Mouse (Mus musculus) right cerebral cortex, postnatal 10 days (tissue): ENCODE measurements around the gene Pard3b.

Experiments used
- DNase-seq, 2 experiments: peaks; one replicate each; pipeline ENCODE4 v3.0.0; 2021; ENCODE audit warnings: low spot score in 2 of 2

Pard3b gene

DNA sequence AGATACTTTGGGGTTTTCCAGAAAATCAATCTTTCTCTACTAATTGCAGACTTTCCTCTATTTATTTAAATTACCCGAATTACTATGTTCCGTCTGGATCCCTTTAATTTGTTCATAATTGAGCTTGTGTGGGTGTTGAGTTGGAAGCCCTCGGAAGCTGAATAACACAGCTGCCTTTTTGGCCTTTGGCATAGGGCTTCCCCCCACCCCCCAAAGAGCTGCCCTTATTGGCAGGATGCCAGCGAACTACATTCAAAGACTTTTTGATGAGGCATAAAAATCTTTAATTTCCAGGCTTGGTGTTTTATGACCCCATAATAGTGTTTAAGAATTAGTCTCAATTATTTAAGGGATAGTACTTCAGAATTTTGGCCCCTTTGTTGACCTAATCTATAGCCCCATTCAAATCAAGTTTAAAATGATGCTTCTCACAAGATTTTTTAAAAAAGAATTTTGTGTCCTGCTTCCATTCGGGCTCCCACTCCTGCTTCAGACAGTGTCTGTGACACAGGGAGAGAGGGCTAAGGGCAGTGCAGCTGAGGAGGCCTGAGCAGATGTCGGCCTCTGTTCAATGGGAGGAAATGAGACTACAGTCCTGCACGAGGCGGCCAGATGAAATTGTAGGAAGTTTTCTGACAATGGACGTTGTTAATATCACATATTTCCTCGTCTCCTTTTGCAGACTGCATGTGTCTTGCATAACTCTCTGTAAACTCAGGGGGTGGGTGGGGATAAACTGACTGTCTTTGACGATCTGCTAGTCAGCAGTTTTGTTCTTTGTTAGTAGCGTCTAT, 605.8 kb downstream of the Pard3b start:
- DNase-seq: peak in 1 of 2 experiments; percentile 32

GRCm38 (mm10) chr1:62252432-62252831, 613.8 kb downstream of the Pard3b start:
- DNase-seq: no peak

- no peak for DNase-seq
Measured at GRCm38 (mm10) chr1:62254316-62254715, 615.7 kb downstream of the Pard3b start.

GRCm38 (mm10) chr1:62254888-62255287, 616.3 kb downstream of the Pard3b start:
- no peak for DNase-seq

DNA sequence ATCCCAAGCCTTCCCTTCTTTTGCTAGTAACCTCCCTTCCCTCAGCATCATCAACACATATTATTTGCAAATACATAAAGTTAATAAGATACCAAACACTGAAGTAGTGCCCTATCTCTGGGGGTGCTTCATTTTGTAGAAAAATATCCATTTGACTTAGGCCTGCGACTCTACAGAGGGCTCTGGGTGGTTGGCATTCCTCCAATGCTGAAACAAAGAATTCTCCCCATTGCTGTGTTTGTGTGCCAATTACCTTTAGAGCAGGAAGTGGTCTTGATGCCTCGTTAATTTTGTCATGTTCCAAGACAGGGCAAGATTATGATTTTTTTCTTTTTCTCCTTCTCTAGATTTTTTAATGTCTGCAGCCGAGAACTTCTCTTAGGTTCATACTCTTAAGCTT, 637.8 kb downstream of the Pard3b start:
- no peak for DNase-seq

- DNase-seq: no peak
Measured at GRCm38 (mm10) chr1:62278586-62278985, 640.0 kb downstream of the Pard3b start.

DNA sequence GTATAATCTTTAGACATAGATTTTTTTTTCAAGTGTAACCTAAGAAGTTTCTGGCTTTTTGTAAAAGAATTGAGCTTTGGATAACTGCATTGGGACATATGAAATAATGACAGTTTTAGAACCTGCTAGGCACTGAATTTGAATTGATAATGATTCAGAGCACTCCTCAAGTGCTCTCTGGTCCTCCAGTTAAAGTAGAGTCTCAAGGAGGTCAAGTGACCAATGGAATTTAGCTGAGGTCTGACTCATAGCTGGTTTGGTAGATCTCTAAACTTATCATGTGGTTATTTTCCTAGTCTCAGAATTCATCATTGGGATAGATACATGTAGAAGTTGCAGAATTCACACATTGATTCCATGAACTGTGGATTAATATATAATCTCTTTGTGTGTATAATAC, 642.0 kb downstream of the Pard3b start:
- no peak for DNase-seq

GRCm38 (mm10) chr1:62282835-62283234, 644.2 kb downstream of the Pard3b start:
- no peak for DNase-seq

GRCm38 (mm10) chr1:62283624-62284023, 645.0 kb downstream of the Pard3b start:
- DNase-seq: no peak

- no peak for DNase-seq
Measured at GRCm38 (mm10) chr1:62309376-62309775, 670.8 kb downstream of the Pard3b start.

DNA sequence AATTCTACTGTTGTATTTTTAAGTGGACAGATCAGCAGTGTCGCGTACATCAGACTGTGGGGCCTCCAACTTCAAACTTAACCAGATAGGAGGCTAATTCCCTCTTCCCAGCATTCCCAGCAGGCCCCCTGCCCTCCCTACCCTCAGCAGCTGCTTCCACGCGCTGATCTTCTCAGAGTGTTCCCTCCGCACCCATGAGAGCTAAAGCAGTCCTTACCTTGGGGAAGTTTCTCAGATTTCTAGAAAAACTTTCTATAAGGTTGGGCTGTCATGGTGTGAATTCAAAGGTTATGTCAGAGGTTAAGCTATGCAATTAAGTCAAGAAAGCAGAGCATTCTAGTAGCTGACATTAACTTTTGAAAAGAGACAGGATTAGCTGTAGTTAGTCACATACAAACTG, 686.6 kb downstream of the Pard3b start:
- DNase-seq: no peak

DNA sequence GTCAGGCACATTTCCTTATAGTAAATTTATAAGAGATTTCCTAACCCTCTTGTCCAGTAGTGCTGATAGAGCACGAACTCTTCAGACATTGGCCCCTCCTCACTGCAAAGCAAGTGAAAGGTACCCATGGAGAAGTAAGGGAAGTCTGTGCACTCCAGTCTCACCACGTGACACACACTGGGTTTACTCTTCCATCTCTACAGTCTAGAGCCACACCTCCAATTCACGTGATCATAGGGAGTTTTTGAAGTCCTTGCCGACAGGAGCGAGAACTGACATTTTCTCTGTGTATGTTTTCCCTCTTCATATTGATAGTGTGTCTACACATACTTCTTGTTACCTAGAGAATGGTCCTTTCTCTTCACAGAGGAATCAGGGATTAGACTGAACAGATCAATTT, 689.1 kb downstream of the Pard3b start:
- no peak for DNase-seq

GRCm38 (mm10) chr1:62328808-62329207, 690.2 kb downstream of the Pard3b start:
- DNase-seq: no peak

DNA sequence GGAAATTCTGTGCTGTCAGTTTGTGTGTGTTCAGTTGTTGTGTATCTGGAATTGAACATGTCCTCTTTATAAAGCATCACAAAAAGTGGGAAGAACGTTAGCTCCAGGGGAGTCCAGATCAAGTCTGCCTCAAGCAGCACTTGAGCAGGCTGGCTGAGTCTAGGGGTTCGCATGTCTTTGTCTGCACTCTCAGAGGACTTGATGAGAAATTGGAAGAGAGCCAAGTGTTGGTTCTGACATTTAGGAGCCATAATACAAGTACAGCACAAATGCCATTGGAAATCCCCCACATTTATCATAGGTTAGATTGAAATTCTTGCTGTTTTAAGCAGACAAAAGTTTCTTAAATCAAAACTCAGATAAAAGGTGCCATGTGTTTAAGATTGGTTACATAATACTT, 694.4 kb downstream of the Pard3b start:
- no peak for DNase-seq

DNA sequence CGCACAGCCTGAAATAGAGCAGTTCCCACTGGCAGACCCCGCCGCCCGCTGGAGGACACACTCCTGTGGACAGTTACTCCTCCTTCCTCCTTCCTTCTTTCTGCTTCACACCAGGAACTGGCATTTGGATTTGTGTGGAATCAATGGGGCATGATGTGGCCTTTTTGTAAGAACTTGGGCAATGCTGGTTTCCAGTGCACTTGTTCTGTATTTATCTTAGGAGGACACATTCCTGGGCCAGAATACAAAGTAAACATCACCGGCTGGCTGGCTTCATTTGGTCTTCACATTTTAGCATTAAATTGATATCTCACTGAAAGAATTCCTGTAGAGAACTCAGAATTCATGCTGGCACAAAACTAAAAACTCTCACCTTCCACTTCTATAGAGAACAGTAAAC, 695.6 kb downstream of the Pard3b start:
- no peak for DNase-seq

- no peak for DNase-seq
Measured at GRCm38 (mm10) chr1:62340261-62340660, 701.6 kb downstream of the Pard3b start.

DNA sequence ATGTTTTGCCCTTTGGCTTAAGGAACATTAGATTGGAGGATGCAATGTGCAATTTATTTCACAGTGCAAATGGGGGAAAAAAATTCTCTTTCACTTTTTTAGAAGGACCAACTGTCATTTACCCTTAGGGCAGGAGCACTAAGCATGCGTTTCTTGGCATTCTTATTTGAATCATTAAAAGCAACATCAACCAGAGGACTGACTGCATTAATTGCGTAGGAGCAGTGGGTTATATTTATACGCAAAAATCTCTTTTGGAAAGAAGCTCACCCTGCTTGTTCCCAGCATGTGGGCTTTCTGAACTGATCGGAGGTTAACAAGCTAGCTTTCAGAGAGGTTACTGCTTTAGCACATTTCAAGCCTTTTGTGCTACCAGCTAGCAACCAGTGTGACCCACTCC, 705.7 kb downstream of the Pard3b start:
- DNase-seq: no peak

- DNase-seq: peak; percentile 22 to 31
Measured at GRCm38 (mm10) chr1:62348371-62348770, 709.7 kb downstream of the Pard3b start.

DNA sequence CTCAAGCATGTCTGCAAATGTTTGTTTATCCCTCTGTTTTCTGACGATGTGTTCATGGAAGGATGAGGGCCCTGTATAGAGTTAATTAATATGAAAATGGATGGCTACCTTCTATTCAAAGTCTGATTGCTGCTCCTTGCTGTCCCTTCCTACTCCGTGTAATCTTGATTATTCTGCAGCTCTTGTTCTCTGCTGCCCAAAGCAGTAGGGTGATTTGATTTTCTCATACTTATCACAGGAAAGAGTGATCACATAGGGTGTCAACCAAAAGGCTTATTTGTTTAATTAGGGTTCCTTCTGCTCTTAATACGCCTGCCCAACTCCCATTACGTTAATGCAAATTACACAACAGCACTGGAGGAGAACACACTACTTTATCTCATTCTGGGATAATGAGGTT, 716.9 kb downstream of the Pard3b start:
- DNase-seq: no peak

- no peak for DNase-seq
Measured at GRCm38 (mm10) chr1:62374427-62375050, 735.9 kb downstream of the Pard3b start.

DNA sequence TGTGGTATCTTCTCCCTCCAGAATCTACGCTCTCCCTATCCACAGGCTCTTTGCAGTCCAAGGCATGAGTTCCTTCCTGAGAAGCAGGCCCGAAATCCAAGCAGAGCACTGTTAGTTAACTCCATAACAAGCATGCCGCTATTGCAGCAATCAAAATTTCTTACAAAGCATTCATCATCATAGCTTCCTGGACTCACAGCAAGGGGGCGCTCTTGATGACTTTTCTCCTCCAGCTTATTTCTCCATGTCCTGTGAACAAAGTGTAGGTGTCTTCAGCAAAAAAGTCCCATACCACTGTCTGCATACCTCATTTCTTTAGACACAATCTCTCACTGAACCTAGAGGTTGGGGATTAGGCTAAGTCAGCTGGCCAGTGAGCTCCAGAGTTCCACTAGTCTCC, 739.7 kb downstream of the Pard3b start:
- no peak for DNase-seq

GRCm38 (mm10) chr1:62382807-62383514, 744.3 kb downstream of the Pard3b start:
- DNase-seq: no peak

DNA sequence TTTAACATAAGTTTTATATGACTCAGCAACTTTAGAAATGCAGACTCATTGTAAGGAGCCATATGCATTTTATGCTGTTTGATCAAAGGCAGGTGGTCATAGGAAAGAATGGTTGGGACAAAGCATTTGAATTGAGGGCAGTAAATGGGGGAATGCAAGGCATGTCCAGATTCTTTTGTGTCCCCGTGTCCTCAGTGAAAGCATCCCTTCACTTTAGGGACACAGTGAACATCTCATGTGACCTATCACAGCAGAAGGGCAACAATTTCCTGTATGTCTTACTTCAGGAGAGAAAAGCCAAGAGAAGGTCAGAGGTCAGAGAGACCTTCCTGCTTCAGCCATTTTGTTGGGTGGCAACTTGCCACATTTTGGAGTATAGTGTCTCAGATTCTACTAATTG, 745.6 kb downstream of the Pard3b start:
- DNase-seq: no peak
